Mouse (Mus musculus): ENCODE data around the gene Kif1bp. TPM values are rescaled to one million over a fixed set of nuclear protein-coding genes. Genes with fewer than 3 reads are reported as not detected.
A peak's percentile ranks its signal among the peaks of the same experiment; 100 is the strongest.

Kif1bp gene
- polyA plus RNA-seq, 1 experiment from 2014 or later: 46.4 TPM

DNA sequence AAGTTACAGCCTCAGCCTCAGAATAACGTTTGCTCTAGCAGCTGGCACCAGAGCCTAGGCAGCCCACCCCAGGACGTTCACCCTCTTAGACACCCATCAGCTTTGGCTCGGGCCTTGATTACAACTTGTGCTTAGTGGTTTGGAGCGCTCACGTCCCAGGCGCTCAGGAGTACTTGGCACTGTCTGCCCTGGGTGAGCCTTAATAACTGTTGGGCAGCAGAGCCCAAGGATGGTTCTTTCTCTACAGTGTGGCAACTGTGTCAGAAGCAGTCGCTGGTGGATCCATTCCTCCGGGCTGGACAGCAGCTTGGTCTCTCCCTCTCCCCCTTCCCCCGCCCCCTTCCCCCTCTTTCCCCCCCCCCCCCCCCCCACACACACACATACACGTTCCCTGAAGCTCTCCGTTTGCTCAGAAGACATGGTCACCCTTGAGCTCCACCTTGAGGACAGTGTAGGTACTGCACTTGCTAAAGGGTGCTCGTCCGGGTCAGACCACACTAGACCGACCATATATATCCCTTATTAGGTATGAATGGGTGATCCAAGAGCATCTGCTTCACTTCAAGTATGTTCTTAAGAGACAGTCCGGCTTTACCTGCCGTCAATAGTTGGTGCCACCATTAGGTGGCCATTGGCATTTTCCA is 28.6 kb downstream of the Kif1bp start:
- 29% methylated on average over 15 of the region's 16 CpGs for WGBS
- Histone ChIP-seq H3K4me3 (ENCODE audit: low read depth, low read length) (no peak overlapping the region), H3K27ac (replicated peaks; ENCODE audit: low read depth, low read length) (no peak overlapping the region), H3K27me3 (ENCODE audit: control insufficient read depth, insufficient read depth, low read length) (no peaks in the 10 kb centered on the region), H3K36me3 (ENCODE audit: control insufficient read depth, insufficient read depth, low read length) (no peaks in the 10 kb centered on the region), H3K4me2 (ENCODE audit: low read depth, severe bottlenecking) (no peak overlapping the region), H3K9ac (ENCODE audit: low read length) (no peak overlapping the region), H3K9me3 (ENCODE audit: control insufficient read depth, low read length) (no peaks in the 10 kb centered on the region), H3K4me1 (ENCODE audit: control insufficient read depth, insufficient read depth, low read length) (no peaks in the 10 kb centered on the region)
- DNase-seq (ENCODE audit: low spot score) (peak; percentile 82), ATAC-seq (ENCODE audit: insufficient number of reproducible peaks, low FRiP score, low TSS enrichment, low read depth) (no peak)

DNA sequence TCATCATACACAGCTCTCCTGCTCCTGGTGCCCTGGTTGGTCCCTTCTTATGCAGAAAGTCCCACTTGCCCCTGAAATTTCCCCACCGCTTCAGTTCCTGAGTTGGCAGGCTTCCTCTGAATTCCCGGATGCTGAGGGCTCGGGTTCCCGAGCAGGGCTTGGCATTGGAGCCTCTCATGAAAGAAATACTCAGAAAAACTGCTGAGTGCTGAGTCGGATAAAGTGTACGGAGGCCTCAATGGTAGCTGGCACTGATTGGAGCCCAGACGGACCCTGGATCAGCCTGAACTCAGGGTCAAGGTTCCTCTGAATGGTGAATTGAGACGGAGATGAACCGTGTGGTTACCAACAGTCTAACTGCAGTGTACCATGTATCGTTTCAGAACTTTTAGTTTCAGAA is 31.8 kb downstream of the Kif1bp start:
- ATAC-seq (ENCODE audit: insufficient number of reproducible peaks, low FRiP score, low TSS enrichment, low read depth): no peak

GRCm38 (mm10) chr10:62545759-62546158 is 32.5 kb downstream of the Kif1bp start:
- H3K27me3 ChIP-seq (ENCODE audit: control insufficient read depth, insufficient read depth, low read length): no peaks in the 10 kb centered on the region
- ATAC-seq (ENCODE audit: insufficient number of reproducible peaks, low FRiP score, low TSS enrichment, low read depth) (no peak), DNase-seq (ENCODE audit: low spot score) (no peak)
- no peak overlapping the region for H3K27ac ChIP-seq (replicated peaks; ENCODE audit: low read depth, low read length)
- no peaks in the 10 kb centered on the region for H3K36me3 ChIP-seq (ENCODE audit: control insufficient read depth, insufficient read depth, low read length)
- no peaks in the 10 kb centered on the region for H3K9me3 ChIP-seq (ENCODE audit: control insufficient read depth, low read length)
- no peak overlapping the region for H3K4me2 ChIP-seq (ENCODE audit: low read depth, severe bottlenecking)
- H3K4me3 ChIP-seq (ENCODE audit: low read depth, low read length): no peak overlapping the region
- H3K9ac ChIP-seq (ENCODE audit: low read length): no peak overlapping the region
- H3K4me1 ChIP-seq (ENCODE audit: control insufficient read depth, insufficient read depth, low read length): no peaks in the 10 kb centered on the region

More for the DNA sequence above, 31.8 kb downstream of the Kif1bp start:
- Histone ChIP-seq H3K9ac (ENCODE audit: low read length) (no peak overlapping the region), H3K27me3 (ENCODE audit: control insufficient read depth, insufficient read depth, low read length) (no peaks in the 10 kb centered on the region), H3K4me1 (ENCODE audit: control insufficient read depth, insufficient read depth, low read length) (no peaks in the 10 kb centered on the region), H3K27ac (replicated peaks; ENCODE audit: low read depth, low read length) (no peak overlapping the region), H3K36me3 (ENCODE audit: control insufficient read depth, insufficient read depth, low read length) (no peaks in the 10 kb centered on the region), H3K4me2 (ENCODE audit: low read depth, severe bottlenecking) (no peak overlapping the region), H3K9me3 (ENCODE audit: control insufficient read depth, low read length) (no peaks in the 10 kb centered on the region), H3K4me3 (ENCODE audit: low read depth, low read length) (no peak overlapping the region)
- 89% methylated on average over 10 of the region's 10 CpGs for WGBS
- no peak for DNase-seq (ENCODE audit: low spot score)

GRCm38 (mm10) chr10:62544316-62544715 is 33.9 kb downstream of the Kif1bp start:
- no peaks in the 10 kb centered on the region for H3K36me3 ChIP-seq (ENCODE audit: control insufficient read depth, insufficient read depth, low read length)
- WGBS: 86% methylated on average over 4 of the region's 4 CpGs
- no peak overlapping the region for H3K27ac ChIP-seq (replicated peaks; ENCODE audit: low read depth, low read length)
- H3K27me3 ChIP-seq (ENCODE audit: control insufficient read depth, insufficient read depth, low read length): no peaks in the 10 kb centered on the region
- no peak overlapping the region for H3K4me3 ChIP-seq (ENCODE audit: low read depth, low read length)
- H3K9ac ChIP-seq (ENCODE audit: low read length): no peak overlapping the region
- H3K4me2 ChIP-seq (ENCODE audit: low read depth, severe bottlenecking): no peak overlapping the region
- no peak for ATAC-seq (ENCODE audit: insufficient number of reproducible peaks, low FRiP score, low TSS enrichment, low read depth)
- H3K4me1 ChIP-seq (ENCODE audit: control insufficient read depth, insufficient read depth, low read length): no peaks in the 10 kb centered on the region
- no peak for DNase-seq (ENCODE audit: low spot score)
- no peaks in the 10 kb centered on the region for H3K9me3 ChIP-seq (ENCODE audit: control insufficient read depth, low read length)

- Histone ChIP-seq H3K4me3 (ENCODE audit: low read depth, low read length) (no peak overlapping the region), H3K9me3 (ENCODE audit: control insufficient read depth, low read length) (no peaks in the 10 kb centered on the region), H3K27me3 (ENCODE audit: control insufficient read depth, insufficient read depth, low read length) (no peaks in the 10 kb centered on the region), H3K4me1 (ENCODE audit: control insufficient read depth, insufficient read depth, low read length) (no peaks in the 10 kb centered on the region), H3K36me3 (ENCODE audit: control insufficient read depth, insufficient read depth, low read length) (no peaks in the 10 kb centered on the region), H3K9ac (ENCODE audit: low read length) (no peak overlapping the region), H3K4me2 (ENCODE audit: low read depth, severe bottlenecking) (no peak overlapping the region), H3K27ac (replicated peaks; ENCODE audit: low read depth, low read length) (no peak overlapping the region)
- 78% methylated on average over 12 of the region's 12 CpGs for WGBS
- no peak for ATAC-seq (ENCODE audit: insufficient number of reproducible peaks, low FRiP score, low TSS enrichment, low read depth)
- no peak for DNase-seq (ENCODE audit: low spot score)
These were observed 34.9 kb downstream of the Kif1bp start for GRCm38 (mm10) chr10:62543399-62543808.

DNA sequence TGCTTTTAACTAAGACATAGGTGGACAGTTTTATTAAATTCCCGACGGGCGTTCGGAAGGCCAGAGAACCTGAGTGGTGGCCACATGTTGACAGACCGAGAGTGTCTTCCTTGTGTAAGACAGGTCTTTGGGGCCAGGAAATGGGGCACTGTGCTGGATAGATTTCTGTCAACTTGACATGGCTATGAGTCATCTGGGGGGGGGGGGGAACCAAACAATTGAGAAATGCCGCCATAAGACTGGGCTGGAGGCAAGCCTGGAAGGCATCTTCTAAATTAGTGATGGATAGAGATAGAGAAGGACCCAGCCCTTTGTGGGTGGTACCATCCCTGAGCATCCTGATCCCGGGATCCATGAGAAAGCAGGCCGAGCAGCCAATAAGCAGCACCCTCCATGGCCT is 35.3 kb downstream of the Kif1bp start:
- no peaks in the 10 kb centered on the region for H3K27me3 ChIP-seq (ENCODE audit: control insufficient read depth, insufficient read depth, low read length)
- DNase-seq (ENCODE audit: low spot score) (no peak), ATAC-seq (ENCODE audit: insufficient number of reproducible peaks, low FRiP score, low TSS enrichment, low read depth) (no peak)
- no peaks in the 10 kb centered on the region for H3K9me3 ChIP-seq (ENCODE audit: control insufficient read depth, low read length)
- no peaks in the 10 kb centered on the region for H3K36me3 ChIP-seq (ENCODE audit: control insufficient read depth, insufficient read depth, low read length)
- H3K4me2 ChIP-seq (ENCODE audit: low read depth, severe bottlenecking): no peak overlapping the region
- no peaks in the 10 kb centered on the region for H3K4me1 ChIP-seq (ENCODE audit: control insufficient read depth, insufficient read depth, low read length)
- WGBS: 90% methylated on average over 8 of the region's 8 CpGs
- no peak overlapping the region for H3K27ac ChIP-seq (replicated peaks; ENCODE audit: low read depth, low read length)
- no peak overlapping the region for H3K4me3 ChIP-seq (ENCODE audit: low read depth, low read length)
- H3K9ac ChIP-seq (ENCODE audit: low read length): no peak overlapping the region

- H3K4me2 ChIP-seq (ENCODE audit: low read depth, severe bottlenecking): no peak overlapping the region
- ATAC-seq (ENCODE audit: insufficient number of reproducible peaks, low FRiP score, low TSS enrichment, low read depth): no peak
- 96% methylated on average over 12 of the region's 12 CpGs for WGBS
These were observed 35.8 kb downstream of the Kif1bp start for GRCm38 (mm10) chr10:62542507-62542906.

DNA sequence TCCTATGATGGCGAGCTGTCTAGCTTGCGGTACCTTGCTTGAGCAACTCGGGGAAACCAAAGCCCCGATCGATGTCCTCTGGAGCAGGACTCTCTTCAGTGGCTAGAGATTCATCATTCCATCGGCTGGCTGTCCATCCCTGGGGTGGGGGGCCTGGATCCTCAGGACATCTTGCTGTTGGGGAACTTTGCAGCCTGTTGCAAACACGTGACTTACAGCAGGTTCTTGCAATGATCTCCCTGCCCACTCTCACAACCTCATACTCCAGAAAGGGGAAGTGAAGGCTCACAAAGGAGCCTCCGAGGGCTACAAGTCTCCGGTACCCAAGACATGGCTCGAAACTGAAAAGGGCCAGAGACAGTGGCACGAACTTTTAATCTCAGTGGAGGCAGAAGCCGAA is 36.8 kb downstream of the Kif1bp start:
- Histone ChIP-seq H3K9me3 (ENCODE audit: control insufficient read depth, low read length) (no peaks in the 10 kb centered on the region), H3K27ac (replicated peaks; ENCODE audit: low read depth, low read length) (no peak overlapping the region), H3K4me3 (ENCODE audit: low read depth, low read length) (no peak overlapping the region), H3K9ac (ENCODE audit: low read length) (no peak overlapping the region), H3K27me3 (ENCODE audit: control insufficient read depth, insufficient read depth, low read length) (no peaks in the 10 kb centered on the region), H3K4me2 (ENCODE audit: low read depth, severe bottlenecking) (no peak overlapping the region), H3K4me1 (ENCODE audit: control insufficient read depth, insufficient read depth, low read length) (no peaks in the 10 kb centered on the region), H3K36me3 (ENCODE audit: control insufficient read depth, insufficient read depth, low read length) (no peaks in the 10 kb centered on the region)
- WGBS: 91% methylated on average over 12 of the region's 12 CpGs
- ATAC-seq (ENCODE audit: insufficient number of reproducible peaks, low FRiP score, low TSS enrichment, low read depth): no peak
- no peak for DNase-seq (ENCODE audit: low spot score)

More at GRCm38 (mm10) chr10:62542507-62542906, 35.8 kb downstream of the Kif1bp start:
- Histone ChIP-seq H3K9ac (ENCODE audit: low read length) (no peak overlapping the region), H3K27me3 (ENCODE audit: control insufficient read depth, insufficient read depth, low read length) (no peaks in the 10 kb centered on the region), H3K36me3 (ENCODE audit: control insufficient read depth, insufficient read depth, low read length) (no peaks in the 10 kb centered on the region), H3K4me3 (ENCODE audit: low read depth, low read length) (no peak overlapping the region), H3K4me1 (ENCODE audit: control insufficient read depth, insufficient read depth, low read length) (no peaks in the 10 kb centered on the region), H3K27ac (replicated peaks; ENCODE audit: low read depth, low read length) (no peak overlapping the region), H3K9me3 (ENCODE audit: control insufficient read depth, low read length) (no peaks in the 10 kb centered on the region)
- no peak for DNase-seq (ENCODE audit: low spot score)

GRCm38 (mm10) chr10:62540800-62541199 is 37.5 kb downstream of the Kif1bp start:
- ATAC-seq (ENCODE audit: insufficient number of reproducible peaks, low FRiP score, low TSS enrichment, low read depth) (no peak), DNase-seq (ENCODE audit: low spot score) (no peak)
- Histone ChIP-seq H3K27ac (replicated peaks; ENCODE audit: low read depth, low read length) (no peak overlapping the region), H3K36me3 (ENCODE audit: control insufficient read depth, insufficient read depth, low read length) (no peaks in the 10 kb centered on the region), H3K27me3 (ENCODE audit: control insufficient read depth, insufficient read depth, low read length) (no peaks in the 10 kb centered on the region), H3K4me3 (ENCODE audit: low read depth, low read length) (no peak overlapping the region), H3K4me1 (ENCODE audit: control insufficient read depth, insufficient read depth, low read length) (no peaks in the 10 kb centered on the region), H3K4me2 (ENCODE audit: low read depth, severe bottlenecking) (no peak overlapping the region), H3K9me3 (ENCODE audit: control insufficient read depth, low read length) (no peaks in the 10 kb centered on the region), H3K9ac (ENCODE audit: low read length) (no peak overlapping the region)
- WGBS: 78% methylated on average over 3 of the region's 3 CpGs

All from limb, embryonic 11.5 days (tissue).